Mouse (Mus musculus) CH12.LX (cell line): ENCODE data around the gene Nme9. TPM values are rescaled to one million over a fixed set of nuclear protein-coding genes. Genes with fewer than 3 reads are reported as not detected.

Experiments used
- DNase-seq: peaks from one replicate; pipeline ENCODE4 v3.0.0-alpha.2; 2013; ENCODE audit errors: extremely low read depth
- H3K27ac ChIP-seq: 2 replicates; pipeline ENCODE4 v1.5.1; 2012; ENCODE audit warnings: low read depth, mild to moderate bottlenecking, control low read depth, moderate library complexity; ENCODE audit not compliant: insufficient read depth
- H3K27me3 ChIP-seq: replicated peaks from 2 replicates; pipeline ENCODE3; 2012; ENCODE audit warnings: inconsistent platforms
- H3K36me3 ChIP-seq, 2 experiments: replicated peaks in 1 of 2; 2 replicates each; pipeline versions ENCODE3 to v1.6.1; 2012; ENCODE audit warnings: inconsistent platforms in 1 of 2, low read length in 1 of 2, mild to moderate bottlenecking in 1 of 2, mixed read lengths in 1 of 2, moderate library complexity in 1 of 2; ENCODE audit not compliant: control insufficient read depth in 1 of 2, insufficient read depth in 1 of 2
- H3K4me1 ChIP-seq, 2 experiments: 2 replicates each; pipeline ENCODE4 v1.6.1; 2012; ENCODE audit warnings: inconsistent platforms in 1 of 2, moderate library complexity in 1 of 2; ENCODE audit not compliant: insufficient read depth in 2 of 2, control insufficient read depth in 1 of 2
- H3K4me2 ChIP-seq: 2 replicates; pipeline ENCODE4 v1.6.1; 2012; ENCODE audit warnings: low read depth, mild to moderate bottlenecking, control low read depth; ENCODE audit not compliant: poor library complexity, insufficient read depth, severe bottlenecking
- H3K4me3 ChIP-seq, 3 experiments: fragments of 150-350 bp in 1 of 3; sonication (generic) in 1 of 3; replicated peaks in 1 of 3; 2 replicates each; pipeline versions ENCODE3 to v1.5.1; 2011 to 2012; ENCODE audit warnings: low read depth in 2 of 3, low read length in 2 of 3, mild to moderate bottlenecking in 2 of 3, moderate library complexity in 2 of 3, control low read depth in 1 of 3, improper control_type of control experiment in 1 of 3, inconsistent platforms in 1 of 3, mixed read lengths in 1 of 3; ENCODE audit not compliant: poor library complexity in 1 of 3
- H3K79me2 ChIP-seq: replicated peaks from 2 replicates; pipeline ENCODE4 v1.6.1; 2012; ENCODE audit warnings: mild to moderate bottlenecking, moderate library complexity; ENCODE audit not compliant: control insufficient read depth, poor library complexity, insufficient read depth, severe bottlenecking; ENCODE audit errors: extremely low read depth
- H3K9ac ChIP-seq: 2 replicates; pipeline ENCODE4 v1.6.1; 2012; ENCODE audit warnings: low read depth, mild to moderate bottlenecking, control low read depth, moderate library complexity; ENCODE audit not compliant: insufficient read depth
- H3K9me3 ChIP-seq: replicated peaks from 2 replicates; pipeline ENCODE3; 2012; ENCODE audit warnings: low read length, inconsistent platforms, mixed read lengths
- BHLHE40 ChIP-seq: IDR thresholded peaks from 2 replicates; pipeline ENCODE4 v1.6.1; 2011; ENCODE audit warnings: mild to moderate bottlenecking, low read depth, low read length, improper control_type of control experiment
- CHD2 ChIP-seq: IDR thresholded peaks from 2 replicates; pipeline ENCODE4 v1.6.1; 2011; ENCODE audit warnings: low read length, improper control_type of control experiment
- CTCF ChIP-seq, 2 experiments: IDR thresholded peaks in 1 of 2; conservative IDR thresholded peaks in 1 of 2; 2 replicates each; pipeline ENCODE4 v1.5.1; 2011 to 2012; ENCODE audit warnings: low read depth in 2 of 2, low read length in 2 of 2, improper control_type of control experiment in 1 of 2, inconsistent platforms in 1 of 2, mild to moderate bottlenecking in 1 of 2, moderate library complexity in 1 of 2
- E2F4 ChIP-seq: IDR thresholded peaks from 2 replicates; pipeline ENCODE4 v1.6.1; 2011; ENCODE audit warnings: low read depth, low read length, improper control_type of control experiment; ENCODE audit not compliant: insufficient replicate concordance
- ELF1 ChIP-seq: IDR thresholded peaks from 2 replicates; pipeline ENCODE4 v1.6.1; 2014; ENCODE audit warnings: low read depth, mild to moderate bottlenecking, inconsistent platforms, low read length, improper control_type of control experiment
- GABPA ChIP-seq: IDR thresholded peaks from 2 replicates; pipeline ENCODE4 v1.6.1; 2012; ENCODE audit warnings: low read depth, low read length, improper control_type of control experiment, inconsistent platforms; ENCODE audit not compliant: insufficient replicate concordance
- JUN ChIP-seq: IDR thresholded peaks from 2 replicates; pipeline ENCODE4 v1.6.1; 2011; ENCODE audit warnings: low read depth, mild to moderate bottlenecking, low read length, improper control_type of control experiment, moderate library complexity; ENCODE audit not compliant: insufficient read depth
- MEF2A ChIP-seq: IDR thresholded peaks from 2 replicates; pipeline ENCODE4 v1.6.1; 2014; ENCODE audit warnings: low read depth, mild to moderate bottlenecking, inconsistent platforms, low read length, improper control_type of control experiment, borderline replicate concordance
- MXI1 ChIP-seq: IDR thresholded peaks from 2 replicates; pipeline ENCODE4 v1.6.1; 2011; ENCODE audit warnings: mild to moderate bottlenecking, low read depth, low read length, improper control_type of control experiment
- MYC ChIP-seq: IDR thresholded peaks from 2 replicates; pipeline ENCODE4 v1.6.1; 2011; ENCODE audit warnings: low read depth, mild to moderate bottlenecking, improper control_type of control experiment, low read length
- NELFE ChIP-seq: IDR thresholded peaks from 2 replicates; pipeline ENCODE4 v1.6.1; 2011; ENCODE audit warnings: low read depth, low read length, improper control_type of control experiment
- NRF1 ChIP-seq: IDR thresholded peaks from 2 replicates; pipeline ENCODE4 v1.6.1; 2014; ENCODE audit warnings: low read depth, mild to moderate bottlenecking, inconsistent platforms, low read length, improper control_type of control experiment, moderate library complexity
- PAX5 ChIP-seq: IDR thresholded peaks from 2 replicates; pipeline ENCODE4 v1.6.1; 2012; ENCODE audit warnings: low read length, inconsistent platforms, mixed read lengths
- RAD21 ChIP-seq: IDR thresholded peaks from 2 replicates; pipeline ENCODE4 v1.6.1; 2011; ENCODE audit warnings: low read depth, mild to moderate bottlenecking, low read length, improper control_type of control experiment, moderate library complexity
- RCOR1 ChIP-seq: conservative IDR thresholded peaks from 2 replicates; pipeline ENCODE4 v1.6.1; 2012; ENCODE audit warnings: low read depth, mild to moderate bottlenecking, inconsistent platforms, low read length, improper control_type of control experiment
- TBP ChIP-seq: conservative IDR thresholded peaks from 2 replicates; pipeline ENCODE4 v1.6.1; 2011; ENCODE audit warnings: low read depth, low read length, improper control_type of control experiment
- TCF12 ChIP-seq: IDR thresholded peaks from 2 replicates; pipeline ENCODE4 v1.6.1; 2014; ENCODE audit warnings: low read depth, mild to moderate bottlenecking, inconsistent platforms, low read length, improper control_type of control experiment
- UBTF ChIP-seq: IDR thresholded peaks from 2 replicates; pipeline ENCODE4 v1.6.1; 2012; ENCODE audit warnings: low read depth, mild to moderate bottlenecking, inconsistent platforms, low read length, improper control_type of control experiment, moderate library complexity
- USF1 ChIP-seq: IDR thresholded peaks from 2 replicates; pipeline ENCODE4 v1.6.1; 2014; ENCODE audit warnings: low read depth, mild to moderate bottlenecking, inconsistent platforms, low read length, improper control_type of control experiment
- USF2 ChIP-seq: conservative IDR thresholded peaks from 2 replicates; pipeline ENCODE4 v1.6.1; 2011; ENCODE audit warnings: low read depth, low read length, improper control_type of control experiment
- ZC3H11A ChIP-seq: IDR thresholded peaks from 2 replicates; pipeline ENCODE4 v1.6.1; 2012; ENCODE audit warnings: low read depth, mild to moderate bottlenecking, inconsistent platforms, low read length, improper control_type of control experiment
- ZNF384 ChIP-seq: IDR thresholded peaks from 2 replicates; pipeline ENCODE4 v1.6.1; 2012; ENCODE audit warnings: low read depth, low read length, improper control_type of control experiment, inconsistent platforms
- dilution Hi-C: fragments of 300-500 bp; cut with MboI; formaldehyde crosslinking; loops from 2 replicates; pipeline ENCODE4 v1.14.3; 2020; ENCODE audit warnings: low sequenced_read_pairs; ENCODE audit not compliant: extremely low pct_unique_long_range_greater_than_20kb, extremely low pct_ligation_motif_present
- in situ Hi-C: fragments of 300-500 bp; cut with MboI; formaldehyde crosslinking; loops from 3 replicates; pipeline ENCODE4 v1.14.3; 2019; ENCODE audit warnings: low sequenced_read_pairs, low pct_ligation_motif_present, low pct_unique_long_range_greater_than_20kb, mixed read lengths
- polyA plus RNA-seq: library from polyadenylated mRNA; unstranded; fragments of >175 nt; gene quantifications from 2 replicates; pipeline ENCODE4 v1.2.1, GENCODE M21; 2012; ENCODE audit warnings: low read depth; ENCODE audit not compliant: insufficient read length
- total RNA-seq, 2 experiments: library from RNA; depleted of rRNA; stranded (reverse); fragments of 300-350 nt in 1 of 2; fragments of >200 nt in 1 of 2; gene quantifications; 2 replicates each; pipeline ENCODE4 v1.2.3; 2012 to 2014

Gene Nme9
- total and polyA plus RNA-seq, 3 experiments, result not detected

DNA sequence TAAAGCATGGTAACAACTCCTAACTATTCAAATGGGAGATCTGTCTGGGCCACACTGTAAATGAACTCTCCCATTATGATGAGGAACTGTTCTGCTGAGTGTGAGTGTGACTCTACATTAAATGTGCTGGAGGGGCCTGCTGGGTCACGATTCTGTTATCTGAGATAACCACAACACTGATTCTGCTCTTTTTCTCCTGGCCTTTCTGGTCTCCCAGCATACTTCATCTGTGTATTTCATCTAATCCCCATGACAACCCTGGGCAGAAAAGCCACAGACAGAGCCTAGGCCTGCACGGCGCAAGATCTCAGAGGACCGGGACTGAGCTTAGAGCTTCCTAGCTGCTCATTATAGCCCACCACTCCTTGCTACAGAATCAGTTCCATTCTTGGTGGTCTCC, 18.8 kb upstream of the Nme9 start:
- Histone ChIP-seq H3K9me3 (no peaks in the 10 kb centered on the region), H3K27me3 (peaks cover 27% of the 10 kb centered on the region), H3K9ac (no peak overlapping the region), H3K27ac (no peak overlapping the region), H3K36me3 (no peaks in the 10 kb centered on the region), H3K4me1 (no peaks in the 10 kb centered on the region), H3K79me2 (no peaks in the 10 kb centered on the region), H3K4me3 (no peak overlapping the region), H3K4me2 (no peak overlapping the region)
- dilution Hi-C loops (no loop called here), in situ Hi-C loops (no loop called here)
- TF ChIP-seq ZNF384, result no peak
- TF ChIP-seq RCOR1, result no peak
- TF ChIP-seq MEF2A, result no peak
- TF ChIP-seq NRF1, result no peak
- TF ChIP-seq BHLHE40, result no peak
- no peak for TF ChIP-seq JUN
- no peak for TF ChIP-seq USF2
- TF ChIP-seq UBTF, result no peak
- TF ChIP-seq TCF12, result no peak
- no peak for TF ChIP-seq PAX5
- no peak for TF ChIP-seq MXI1
- no peak for TF ChIP-seq CTCF (conservative IDR thresholded peaks at IDR 0.05 in 1 of 2, IDR thresholded peaks at IDR 0.05 in 1 of 2; ENCODE audit: low read depth in 2 of 2, low read length in 2 of 2)
- TF ChIP-seq GABPA, result no peak
- no peak for TF ChIP-seq NELFE
- TF ChIP-seq TBP, result no peak
- TF ChIP-seq ZC3H11A, result no peak
- TF ChIP-seq USF1, result no peak
- TF ChIP-seq ELF1, result no peak
- no peak for TF ChIP-seq RAD21
- DNase-seq, result no peak

DNA sequence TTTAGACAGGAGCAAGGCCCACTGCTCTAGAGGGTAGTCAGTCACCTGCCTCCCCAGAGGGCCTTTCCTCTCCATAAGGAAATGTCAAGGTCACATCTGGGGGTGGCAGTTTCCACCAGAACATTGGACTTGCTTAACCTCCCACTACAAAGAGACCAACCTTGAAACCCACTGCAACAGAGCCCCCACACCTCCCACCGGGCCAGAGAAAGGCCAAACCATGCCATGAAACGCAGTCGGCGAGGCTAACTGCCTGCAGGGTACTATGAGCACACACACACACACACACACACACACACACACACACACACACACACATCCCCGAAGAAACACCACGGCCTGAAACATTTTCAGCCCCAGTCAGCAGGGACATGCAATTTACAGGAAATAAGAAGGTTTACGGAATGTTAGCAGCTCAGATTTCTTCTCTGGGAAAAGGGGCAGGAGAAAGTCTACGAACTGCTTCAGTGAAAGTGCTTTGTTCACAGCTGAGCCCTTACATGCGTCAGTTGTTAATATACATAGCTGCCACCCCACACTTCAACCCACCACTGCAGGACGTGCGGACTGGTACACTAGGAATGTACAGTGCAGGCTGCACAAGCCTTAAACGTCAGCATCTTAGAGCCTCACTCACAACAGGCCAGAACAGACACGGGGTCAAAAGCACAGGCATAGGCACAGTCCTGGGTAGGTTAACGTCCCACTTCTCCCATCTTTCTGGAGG, 16.2 kb upstream of the Nme9 start:
- Histone ChIP-seq H3K27me3 (peaks cover 36% of the 10 kb centered on the region), H3K79me2 (no peaks in the 10 kb centered on the region), H3K4me1 (0 out of 4 replicates have a peak, but pooled peaks cover 0 to 3% of the 10 kb centered on the region in 2 experiments), H3K4me2 (no peak overlapping the region), H3K9me3 (no peaks in the 10 kb centered on the region), H3K36me3 (no peaks in the 10 kb centered on the region), H3K27ac (no peak overlapping the region), H3K4me3 (no peak overlapping the region), H3K9ac (no peak overlapping the region)
- in situ Hi-C loops (no loop called here), dilution Hi-C loops (no loop called here)
- DNase-seq, result no peak
- no peak for TF ChIP-seq MEF2A
- no peak for TF ChIP-seq RCOR1
- no peak for TF ChIP-seq E2F4
- TF ChIP-seq ELF1, result no peak
- TF ChIP-seq MYC, result no peak
- no peak for TF ChIP-seq ZC3H11A
- no peak for TF ChIP-seq CHD2
- TF ChIP-seq PAX5, result no peak
